Mouse (Mus musculus): Measurements from ENCODE around the gene Hmga2.
A peak's percentile ranks its signal among the peaks of the same experiment; 100 is the strongest.

Hmga2 gene

DNA sequence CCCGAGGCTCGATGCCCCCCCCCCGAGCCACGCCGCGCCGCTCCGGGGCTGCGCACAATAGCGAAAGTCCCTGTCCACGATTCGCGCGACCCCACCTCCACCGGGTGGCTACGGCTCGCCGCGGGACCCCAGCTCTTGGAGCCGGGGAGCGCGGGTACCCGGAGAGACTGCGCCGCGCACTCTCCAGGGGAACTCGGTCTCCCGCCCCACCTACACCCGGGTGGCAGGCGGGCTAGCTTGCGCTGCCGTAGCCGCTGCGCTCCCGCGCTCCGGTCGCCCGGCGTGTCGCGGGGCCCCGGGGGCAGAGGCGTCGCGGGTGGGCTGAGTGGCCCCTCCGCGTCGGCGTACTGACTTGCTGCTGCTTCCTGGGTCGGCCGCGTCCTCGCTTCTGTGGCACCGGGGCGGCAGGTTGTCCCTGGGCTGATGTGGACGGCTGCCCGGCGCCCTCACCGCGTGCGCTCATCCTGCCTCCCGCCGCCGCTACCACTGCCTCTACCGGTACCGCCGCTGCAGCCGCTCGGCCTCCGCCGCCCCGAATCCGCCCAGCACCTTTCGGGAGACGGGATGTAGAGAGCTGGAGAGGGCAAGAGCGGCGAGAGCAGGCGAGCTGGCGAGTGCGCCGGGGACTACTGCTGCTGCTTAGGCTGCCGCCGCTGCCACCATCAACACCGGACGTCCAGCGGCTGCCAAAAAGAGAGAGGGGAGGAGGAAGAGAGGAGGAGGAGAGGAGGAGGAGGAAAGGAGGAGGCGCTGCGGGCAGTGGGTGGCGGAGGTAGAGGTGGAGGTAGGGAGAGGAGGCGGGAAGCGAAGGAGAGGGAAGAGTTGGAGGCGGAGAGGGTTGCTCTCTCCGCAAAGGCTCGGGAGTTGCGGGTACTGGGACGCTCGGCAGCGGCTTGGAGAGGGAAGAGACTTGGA, at the start of gene Hmga2:
TSS of gene Hmga2 (minus strand) at position 869 of the 915 bp plus-strand sequence.
- DNase-seq (ENCODE audit: low read depth, low spot score), result peak; percentile 67

DNA sequence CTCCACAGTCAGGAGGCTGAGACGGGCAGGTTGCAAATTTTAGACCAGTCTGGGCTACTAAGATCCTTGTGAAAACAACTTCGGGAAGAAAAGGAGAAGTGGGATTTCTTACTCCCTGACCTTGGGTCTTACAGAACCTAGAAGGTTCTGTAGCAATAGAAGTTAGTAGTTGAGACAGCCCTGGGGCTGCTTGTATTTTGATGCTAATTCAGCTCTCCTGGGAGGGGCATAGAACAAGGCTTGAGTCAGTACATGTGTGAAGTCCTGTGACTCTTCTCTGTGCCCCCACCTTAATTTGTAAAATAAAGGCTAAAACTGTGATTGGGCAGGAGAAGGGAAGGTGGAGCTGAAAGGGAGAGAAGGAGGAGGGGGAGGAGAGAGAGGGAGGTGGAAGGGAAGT, 46.7 kb upstream of the Hmga2 start:
- DNase-seq (ENCODE audit: low read depth, low spot score), result peak; percentile 99

DNA sequence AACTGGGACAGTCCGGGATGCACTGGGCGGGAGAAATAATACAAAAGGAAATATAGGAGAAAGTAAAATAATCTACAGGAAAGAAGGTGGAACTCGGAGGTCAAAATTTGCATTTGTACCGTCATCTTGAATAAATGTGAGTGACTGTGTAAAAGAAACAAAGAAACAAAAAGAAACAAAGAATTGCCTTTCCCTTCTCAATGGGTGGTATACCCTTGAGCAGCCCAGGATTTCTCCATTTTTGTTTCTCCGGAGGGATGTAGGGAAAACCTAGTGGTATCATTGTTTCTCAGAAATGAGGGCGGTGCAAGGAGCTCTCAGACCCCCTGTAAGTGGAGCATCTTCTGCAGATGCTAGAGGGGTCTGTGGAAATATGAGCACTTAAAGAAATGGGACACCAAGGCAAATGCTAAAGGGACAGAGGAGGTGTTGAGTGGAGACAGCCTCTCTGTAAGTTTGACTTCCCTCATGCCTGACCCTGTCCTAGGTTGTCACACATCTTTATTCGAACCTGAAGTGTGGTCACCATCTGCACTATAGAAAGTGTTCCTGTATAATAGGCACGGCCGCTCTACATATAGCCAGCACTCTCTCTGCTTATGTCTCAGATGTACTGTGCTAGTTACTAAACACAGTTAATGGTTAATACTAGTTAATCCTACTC, 45.8 kb upstream of the Hmga2 start:
- peak; percentile 82 for DNase-seq (ENCODE audit: low read depth, low spot score)

DNA sequence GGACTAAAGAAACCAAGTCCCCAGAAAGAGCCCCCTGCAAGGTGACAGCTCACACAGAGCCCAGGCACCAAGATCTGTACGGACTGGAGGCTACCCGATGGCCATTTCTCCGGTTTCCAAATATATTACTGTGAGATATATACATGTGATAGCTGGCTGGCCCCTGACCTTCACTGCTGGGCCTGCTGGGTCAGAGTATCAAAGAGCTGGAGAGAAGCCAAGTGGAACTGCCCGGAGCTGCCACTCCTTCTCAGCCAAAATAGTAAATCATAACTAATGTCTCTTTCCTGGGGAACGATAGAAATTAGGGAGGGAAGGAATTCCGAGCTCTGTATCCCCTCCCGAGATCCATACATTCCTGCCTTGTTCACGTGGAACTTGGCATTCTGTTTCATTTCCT, 40.0 kb upstream of the Hmga2 start:
- no peak for DNase-seq (ENCODE audit: low read depth, low spot score)

DNA sequence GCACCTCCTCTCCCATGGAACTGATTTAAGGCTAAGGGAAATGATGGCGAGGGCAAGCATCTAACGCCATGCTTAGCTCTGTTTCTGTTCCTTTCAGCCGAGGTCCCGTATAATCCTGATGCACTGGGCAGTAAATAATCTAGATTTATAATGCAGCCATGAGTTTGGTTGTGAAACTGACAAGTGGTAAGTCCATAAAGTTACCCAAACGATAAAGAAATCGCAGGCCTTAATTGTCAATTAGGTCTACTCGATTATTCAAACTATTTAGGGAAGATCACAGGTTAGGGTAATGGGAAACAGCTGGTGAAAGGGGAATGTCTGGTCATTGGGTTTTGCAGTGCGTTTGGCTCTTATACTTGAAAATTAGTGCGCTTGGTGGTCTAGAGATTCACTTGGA, 37.5 kb upstream of the Hmga2 start:
- DNase-seq (ENCODE audit: low read depth, low spot score), result no peak

DNA sequence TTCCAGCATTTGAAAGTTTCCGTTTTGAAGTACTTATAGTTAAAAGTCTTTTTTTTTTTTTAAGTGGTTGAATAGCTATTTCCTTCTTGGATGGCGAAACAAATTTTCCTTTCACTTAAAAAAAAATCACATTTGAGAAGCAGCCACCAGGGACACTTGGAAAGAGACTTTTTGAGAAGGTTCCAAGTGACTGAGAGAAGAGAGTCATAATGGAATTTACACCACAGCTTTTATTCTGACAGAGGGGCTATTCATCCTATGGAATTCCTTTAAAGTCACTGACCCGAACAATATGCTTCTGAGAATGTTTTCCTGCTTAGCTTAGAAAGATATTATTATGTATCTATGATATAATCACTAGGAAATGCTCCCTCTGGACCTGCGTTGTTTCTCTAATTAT, 36.7 kb upstream of the Hmga2 start:
- DNase-seq (ENCODE audit: low read depth, low spot score), result no peak

DNA sequence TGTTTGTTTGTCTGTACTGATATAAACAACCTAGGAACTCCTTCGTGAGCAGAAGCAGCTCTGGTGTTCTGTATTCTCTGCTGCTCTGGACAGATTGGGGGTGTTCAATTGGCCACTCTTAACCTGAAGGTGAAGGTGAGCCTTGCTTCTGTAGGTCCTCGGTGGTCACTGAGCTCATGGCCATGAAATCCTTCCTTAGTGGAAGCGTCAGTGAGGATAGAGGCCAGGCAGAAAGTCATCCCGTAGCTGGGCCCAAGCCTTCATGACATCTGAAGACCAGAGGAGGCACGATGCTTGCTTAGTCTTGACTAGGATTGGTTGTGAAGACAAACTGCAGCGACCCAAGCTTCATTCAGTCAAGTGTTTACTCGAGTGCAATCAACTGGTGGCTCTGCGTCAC, 35.9 kb upstream of the Hmga2 start:
- DNase-seq (ENCODE audit: low read depth, low spot score), result no peak

DNA sequence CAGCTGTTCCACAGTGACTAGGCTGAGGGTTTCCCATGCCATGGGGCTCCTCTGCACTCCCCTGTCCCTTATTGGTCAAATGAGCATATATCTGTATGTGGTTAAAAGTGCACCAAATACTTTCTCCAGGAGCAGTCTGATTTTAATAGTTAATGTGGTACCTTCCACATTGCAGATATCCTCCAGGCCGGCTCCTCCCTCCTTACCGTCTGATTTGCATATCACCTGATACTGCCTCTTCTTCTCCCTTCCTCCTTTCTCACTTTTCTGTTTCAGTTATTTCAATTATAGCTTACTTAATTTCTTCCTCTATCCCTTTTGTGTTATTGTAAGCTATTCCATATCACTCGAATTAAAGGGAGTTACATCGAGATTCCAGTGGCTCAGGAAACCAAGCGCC, 27.7 kb upstream of the Hmga2 start:
- no peak for DNase-seq (ENCODE audit: low read depth, low spot score)

DNA sequence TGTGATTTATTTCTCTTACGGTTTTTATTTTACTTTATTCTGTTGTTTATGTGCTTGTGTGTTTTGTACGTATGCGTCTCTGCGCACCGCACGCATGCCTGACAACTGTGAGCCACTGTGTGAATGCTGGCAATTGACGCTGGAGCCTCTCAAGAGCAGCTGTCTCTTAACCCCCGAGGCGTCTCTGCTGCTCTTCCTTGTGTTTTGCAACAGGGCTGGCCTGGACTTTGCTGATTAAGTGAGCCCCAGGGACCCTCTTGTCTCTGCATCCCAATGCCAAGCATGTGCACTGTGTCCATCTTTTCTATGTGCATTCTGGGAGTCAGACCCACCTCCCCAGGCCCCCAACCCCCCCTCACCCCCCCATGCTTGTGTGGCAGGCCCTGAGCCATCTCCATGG, 24.5 kb upstream of the Hmga2 start:
- no peak for DNase-seq (ENCODE audit: low read depth, low spot score)

DNA sequence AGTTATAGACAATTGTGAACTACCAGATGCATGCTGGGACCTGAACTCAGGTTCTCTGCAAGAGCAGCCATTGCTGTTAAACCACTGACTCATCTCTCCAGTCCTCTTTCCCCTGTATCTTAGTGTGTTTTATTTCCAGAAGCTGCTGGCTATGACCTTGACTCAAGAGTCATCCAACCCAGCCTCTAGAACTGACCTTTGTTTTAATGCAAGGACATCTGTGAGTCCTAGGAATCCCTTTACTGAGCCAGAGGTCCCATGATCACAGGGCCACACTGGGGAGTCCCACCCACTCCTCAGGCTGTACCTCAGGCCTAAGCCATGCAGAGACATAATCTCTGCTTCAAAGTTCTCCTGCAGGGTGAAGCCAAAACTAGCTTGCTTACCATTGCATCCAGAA, 21.8 kb upstream of the Hmga2 start:
- DNase-seq (ENCODE audit: low read depth, low spot score), result no peak

DNA sequence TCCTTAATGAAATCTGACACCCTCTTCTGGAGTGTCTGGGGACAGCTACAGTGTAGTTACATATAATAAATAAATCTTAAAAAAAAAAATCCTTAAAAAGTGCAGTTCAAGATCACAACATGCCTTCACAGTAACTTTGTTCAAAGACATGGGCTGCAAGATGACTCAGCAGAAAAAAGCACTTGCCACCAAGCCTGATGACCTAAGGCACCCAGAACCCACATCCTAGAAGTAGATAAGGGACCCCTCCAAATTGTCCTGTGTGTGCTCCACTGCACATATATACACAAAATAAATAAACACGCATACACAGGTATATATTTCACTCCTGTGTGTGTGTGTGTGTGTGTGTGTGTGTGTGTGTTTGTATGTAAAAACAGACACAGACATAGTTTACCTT, 18.4 kb upstream of the Hmga2 start:
- no peak for DNase-seq (ENCODE audit: low read depth, low spot score)

DNA sequence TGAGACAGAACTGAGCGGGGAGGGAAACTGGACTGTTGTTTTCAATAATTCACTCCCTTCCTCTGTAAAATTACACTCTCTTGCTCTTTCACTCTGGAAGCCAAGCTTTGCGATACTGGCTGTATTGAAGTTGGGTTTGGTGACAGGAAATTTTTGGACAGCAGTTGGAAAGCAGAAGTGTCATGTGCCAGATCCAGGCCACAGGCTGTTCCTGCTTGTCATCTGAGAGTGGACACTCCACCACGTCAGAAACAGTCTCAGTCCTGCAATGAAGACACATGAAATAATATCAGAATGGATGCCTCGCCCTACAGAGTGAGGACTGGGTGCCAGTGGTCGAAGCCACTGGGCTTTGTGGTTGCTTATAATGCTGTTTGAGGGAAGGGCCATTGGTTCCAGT, 15.2 kb upstream of the Hmga2 start:
- DNase-seq (ENCODE audit: low read depth, low spot score), result no peak

DNA sequence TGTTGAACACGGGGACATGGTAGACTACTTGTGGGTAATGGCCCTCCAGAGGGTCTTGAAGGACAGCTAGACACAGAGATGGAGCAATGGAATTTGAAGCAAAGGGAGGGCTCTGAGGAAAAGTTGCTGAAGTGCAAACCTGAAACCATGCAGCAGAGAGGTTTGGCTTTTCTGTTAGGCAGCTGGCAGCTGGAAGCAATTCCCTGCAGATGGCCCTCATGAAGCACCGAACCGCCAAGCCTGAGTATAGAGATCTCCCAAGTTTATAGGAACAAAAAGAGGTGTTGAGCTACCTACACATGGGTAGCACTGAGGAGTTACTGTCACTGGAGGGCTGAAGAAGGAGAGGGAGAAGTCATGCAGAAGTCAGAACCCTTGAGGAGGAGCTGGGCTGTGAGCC, 13.3 kb upstream of the Hmga2 start:
- no peak for DNase-seq (ENCODE audit: low read depth, low spot score)

DNA sequence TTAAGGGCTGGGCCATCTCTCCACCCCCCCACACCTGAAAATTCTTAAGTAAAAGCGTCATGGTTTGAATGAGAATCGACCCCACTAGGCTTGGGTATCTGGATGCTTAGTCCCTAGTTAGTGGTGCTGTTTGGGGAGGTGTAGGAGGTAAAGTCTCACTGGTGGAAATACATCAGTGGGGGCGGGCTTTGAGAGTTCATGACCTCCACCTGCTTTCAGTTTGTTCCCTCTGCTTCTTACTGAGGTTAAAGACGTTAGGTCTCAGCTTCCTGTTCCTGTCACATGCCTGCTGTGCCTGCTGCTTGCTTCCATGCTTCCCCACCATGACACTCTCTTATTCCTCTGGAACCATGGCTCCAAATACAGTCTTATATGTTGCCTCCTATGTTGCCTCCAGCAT, 12.3 kb upstream of the Hmga2 start:
- peak; percentile 54 for DNase-seq (ENCODE audit: low read depth, low spot score)

DNA sequence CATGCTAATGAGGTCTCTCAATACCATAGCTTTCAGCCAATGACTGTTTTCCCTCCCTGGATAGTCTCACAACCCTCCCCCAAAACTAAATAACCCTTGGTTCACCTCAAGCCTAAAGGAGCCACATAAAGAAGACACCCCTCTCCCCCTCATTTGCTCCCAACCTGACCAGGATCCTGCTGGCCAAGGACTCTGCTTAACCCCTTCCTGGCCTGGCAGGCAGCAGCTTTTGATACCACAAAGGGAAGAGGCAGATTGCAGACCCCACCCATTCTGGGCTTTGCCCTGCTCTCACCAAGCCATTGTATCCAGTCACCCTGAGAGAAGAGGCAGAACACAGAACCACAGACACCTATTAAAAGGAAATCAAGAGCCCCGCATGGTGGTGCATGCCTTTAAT, 11.6 kb upstream of the Hmga2 start:
- DNase-seq (ENCODE audit: low read depth, low spot score), result peak; percentile 61

DNA sequence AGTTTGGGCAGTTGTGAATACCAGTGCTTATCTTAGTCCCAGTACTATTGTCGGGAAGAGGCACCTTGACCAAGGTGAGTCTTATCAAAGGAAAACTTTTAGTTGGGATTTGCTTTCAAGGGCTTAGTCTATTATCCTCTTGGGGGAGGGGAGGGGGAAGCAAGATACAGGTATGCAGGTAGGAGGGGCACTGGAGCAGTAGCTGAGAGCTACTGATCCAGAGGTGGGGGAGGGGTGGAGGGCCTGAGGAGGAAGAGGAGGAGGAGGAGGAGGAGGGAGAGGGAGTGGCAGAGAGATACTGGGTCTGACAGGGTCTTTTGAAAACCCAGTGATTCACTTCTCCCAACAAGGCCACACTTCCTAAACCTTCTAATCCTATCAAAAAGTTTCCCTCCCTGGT, 9.2 kb upstream of the Hmga2 start:
- peak; percentile 75 for DNase-seq (ENCODE audit: low read depth, low spot score)

DNA sequence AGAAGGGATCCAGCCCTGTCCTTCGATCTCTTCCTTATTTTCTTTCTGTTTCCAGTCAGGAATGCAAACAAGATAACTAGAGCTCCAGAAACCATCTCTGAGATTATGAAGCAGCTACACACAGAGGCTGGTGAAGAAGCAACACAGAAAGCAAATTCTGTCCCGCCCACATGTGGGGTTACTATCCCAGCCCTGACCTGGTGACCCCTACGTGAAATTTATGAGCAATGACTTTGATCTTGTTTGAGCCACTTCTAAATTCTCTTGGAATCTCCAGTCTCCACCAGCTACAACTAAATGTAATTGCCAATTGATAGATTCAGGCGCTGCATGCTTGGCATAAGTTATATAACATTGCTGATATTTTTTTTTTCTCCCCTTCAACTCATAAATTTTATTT, 7.9 kb upstream of the Hmga2 start:
- no peak for DNase-seq (ENCODE audit: low read depth, low spot score)

DNA sequence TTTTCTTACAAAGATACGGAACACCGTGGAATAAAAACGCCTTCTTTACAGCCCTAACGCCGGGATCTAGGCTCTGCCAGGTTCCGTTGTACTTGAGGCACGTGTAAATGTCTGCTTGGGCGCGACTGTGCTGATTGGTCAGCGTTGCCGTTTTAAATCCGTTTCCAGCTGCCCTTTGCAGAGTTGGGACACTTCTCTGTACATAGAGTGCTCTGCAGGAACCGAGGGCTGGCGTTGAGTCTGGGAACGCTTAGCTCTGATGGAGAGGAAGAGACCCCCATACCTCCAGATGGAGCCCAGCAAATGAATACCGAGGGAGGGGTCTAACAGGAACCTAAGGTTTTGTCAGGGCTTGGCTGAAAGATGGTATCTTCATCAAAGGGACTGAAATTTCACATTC, 1.9 kb upstream of the Hmga2 start:
- DNase-seq (ENCODE audit: low read depth, low spot score), result peak; percentile 70

DNA sequence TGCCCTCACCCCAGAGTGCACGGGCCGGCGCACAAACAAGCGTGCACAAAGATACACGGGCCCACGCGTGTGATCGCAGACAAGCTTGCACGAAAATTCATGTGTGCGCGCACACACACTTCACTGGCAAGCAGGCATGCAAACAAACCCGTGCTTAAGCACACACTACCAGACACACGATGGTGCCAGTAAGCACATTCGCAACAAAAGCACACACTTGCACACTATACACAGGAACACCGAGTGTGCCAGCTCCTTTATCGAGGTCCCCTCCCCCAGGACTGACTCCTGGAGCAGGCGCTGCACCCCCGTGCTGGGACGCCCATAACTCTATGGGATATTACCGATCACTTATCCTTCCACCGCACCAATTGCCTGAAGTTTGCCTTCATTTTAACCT, 1.2 kb upstream of the Hmga2 start:
- DNase-seq (ENCODE audit: low read depth, low spot score), result peak; percentile 39

DNA sequence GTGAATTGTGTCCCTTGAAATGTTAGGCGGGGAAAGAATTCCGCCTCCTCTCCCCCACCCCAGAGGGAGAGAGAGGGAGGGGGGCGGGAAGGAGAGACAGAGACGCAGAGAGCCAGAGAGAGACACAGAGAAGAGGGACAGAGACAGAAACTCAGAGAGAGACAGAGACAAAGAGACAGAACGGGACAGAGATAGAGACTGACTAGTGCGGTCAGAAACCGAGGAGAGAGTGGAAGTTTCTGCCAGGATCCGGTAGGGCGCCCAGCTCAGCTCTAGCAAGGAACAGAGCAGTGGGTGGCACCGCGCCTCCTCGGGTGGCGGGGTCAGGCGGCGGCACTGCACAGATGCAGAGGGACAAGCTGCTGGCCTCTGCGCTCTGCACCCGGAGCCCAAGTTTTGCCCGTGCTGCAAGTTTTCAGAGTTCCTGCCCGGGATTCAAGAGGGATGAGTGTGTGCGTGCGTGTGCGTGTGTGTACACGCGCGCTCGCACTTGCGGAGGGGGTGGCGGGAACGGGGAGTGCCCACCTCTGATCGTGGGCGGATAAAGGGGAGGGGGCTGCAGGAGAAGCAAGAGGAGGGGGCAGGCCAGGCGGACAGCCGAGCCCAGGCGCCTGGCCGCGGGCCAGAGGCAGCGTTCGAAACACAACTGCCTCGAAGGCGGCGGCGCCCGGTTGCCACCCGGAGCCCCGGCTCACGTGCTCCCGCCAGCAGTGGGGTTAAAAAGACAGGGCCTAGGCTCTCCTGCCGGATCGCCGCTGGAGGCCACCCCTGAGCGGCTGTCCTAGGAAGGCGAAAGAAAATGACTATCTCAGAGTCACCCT, 457 bp upstream of the Hmga2 start:
- DNase-seq (ENCODE audit: low read depth, low spot score), result peak; percentile 61

DNA sequence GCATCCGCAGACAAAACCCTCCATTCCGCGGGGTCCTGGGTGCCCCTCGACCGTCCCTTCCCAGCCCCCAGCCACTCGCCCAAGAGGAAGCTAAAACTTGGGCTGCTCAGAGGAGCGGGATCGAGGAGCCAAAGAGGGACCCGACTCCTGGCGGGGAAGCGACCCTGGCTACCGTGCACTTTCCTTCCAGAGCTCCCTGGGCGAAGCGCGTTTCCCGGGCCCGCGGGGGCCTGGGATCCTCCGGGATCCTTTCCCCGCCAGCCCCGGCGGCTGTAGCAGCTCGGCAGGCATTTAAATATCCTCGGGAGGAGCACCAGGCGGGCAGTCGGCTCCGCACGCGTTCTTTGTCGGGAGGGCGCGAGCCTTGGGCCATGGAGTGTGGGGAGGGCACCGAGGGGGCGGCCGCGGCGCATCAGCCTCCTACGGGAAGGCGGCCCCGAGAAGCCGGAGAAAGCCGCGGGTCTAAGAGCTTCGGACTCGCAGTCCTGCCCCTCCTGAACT, 1.2 kb downstream of the Hmga2 start:
- DNase-seq (ENCODE audit: low read depth, low spot score), result peak; percentile 63

DNA sequence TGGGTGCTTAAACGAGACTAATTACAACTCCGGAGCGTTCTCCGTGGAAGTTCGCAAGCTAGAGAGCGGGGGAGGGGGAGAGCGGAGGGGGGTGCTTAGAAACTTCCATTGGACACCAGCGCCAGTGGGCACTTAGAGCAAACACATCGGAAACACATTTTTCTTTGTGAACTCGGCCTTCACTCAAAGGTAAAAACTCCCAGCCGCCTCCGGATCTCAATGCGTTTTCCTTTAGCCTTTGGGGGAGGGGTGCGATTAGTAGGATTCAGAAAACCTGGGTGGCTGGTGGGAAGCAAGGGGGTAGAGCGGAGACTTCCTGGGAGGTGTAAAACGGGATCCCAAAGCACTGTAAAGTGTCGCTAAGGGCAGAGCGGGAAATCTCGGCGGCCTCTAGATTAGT, 2.0 kb downstream of the Hmga2 start:
- peak; percentile 80 for DNase-seq (ENCODE audit: low read depth, low spot score)
